Mouse (Mus musculus) activated CD4-positive, CD25-positive, alpha-beta regulatory T cell, adult 4 months (primary cell): ENCODE measurements around the gene Lsamp. TPM values are rescaled to one million over a fixed set of nuclear protein-coding genes. Genes with fewer than 3 reads are reported as not detected.

ENCODE experiments used
- ATAC-seq: one replicate; pipeline ENCODE4 v1.8.0; 2017
- polyA plus RNA-seq, 2 experiments: library from polyadenylated mRNA; unstranded; fragments of 100-300 nt; shearing (Covaris generic); gene quantifications; one replicate each; pipeline ENCODE4 v1.2.1; 2017

Gene Lsamp
- under 1 TPM in 1 of 2 experiments, not detected in 1; 0.17 TPM for polyA plus RNA-seq

GRCm38 (mm10) chr16:39984205-39984634 is at the start of gene Lsamp:
Gene Lsamp (plus strand): TSS chr16:39984361.
- ATAC-seq, result no peak

- no peak for ATAC-seq
These were observed 26.5 kb upstream of the Lsamp start for GRCm38 (mm10) chr16:39957686-39958085.

GRCm38 (mm10) chr16:39972712-39973111 is 11.4 kb upstream of the Lsamp start:
- ATAC-seq, result no peak

GRCm38 (mm10) chr16:39984635-39985291 is 602 bp downstream of the Lsamp start:
- no peak for ATAC-seq

- ATAC-seq, result no peak
These were observed 4.3 kb downstream of the Lsamp start for GRCm38 (mm10) chr16:39988466-39988865.

- no peak for ATAC-seq
These were observed 10.7 kb downstream of the Lsamp start for GRCm38 (mm10) chr16:39994821-39995220.

- no peak for ATAC-seq
These were observed 24.6 kb downstream of the Lsamp start for GRCm38 (mm10) chr16:40008800-40009199.

GRCm38 (mm10) chr16:40011106-40011505 is 26.9 kb downstream of the Lsamp start:
- ATAC-seq, result no peak

GRCm38 (mm10) chr16:40022611-40023010 is 38.5 kb downstream of the Lsamp start:
- ATAC-seq, result no peak

GRCm38 (mm10) chr16:40036719-40037118 is 52.6 kb downstream of the Lsamp start:
- ATAC-seq, result no peak

- no peak for ATAC-seq
These were observed 75.4 kb downstream of the Lsamp start for GRCm38 (mm10) chr16:40059546-40059945.

GRCm38 (mm10) chr16:40059968-40060367 is 75.8 kb downstream of the Lsamp start:
- no peak for ATAC-seq

GRCm38 (mm10) chr16:40060491-40060890 is 76.3 kb downstream of the Lsamp start:
- ATAC-seq, result no peak

- no peak for ATAC-seq
These were observed 91.4 kb downstream of the Lsamp start for GRCm38 (mm10) chr16:40075556-40075955.

- no peak for ATAC-seq
These were observed 96.1 kb downstream of the Lsamp start for GRCm38 (mm10) chr16:40080224-40080623.

GRCm38 (mm10) chr16:40104329-40104728 is 120.2 kb downstream of the Lsamp start:
- no peak for ATAC-seq

GRCm38 (mm10) chr16:40182918-40183317 is 198.8 kb downstream of the Lsamp start:
- ATAC-seq, result no peak

GRCm38 (mm10) chr16:40187987-40188590 is 203.9 kb downstream of the Lsamp start:
- no peak for ATAC-seq

- ATAC-seq, result no peak
These were observed 210.2 kb downstream of the Lsamp start for GRCm38 (mm10) chr16:40194401-40194800.

GRCm38 (mm10) chr16:40194839-40195238 is 210.7 kb downstream of the Lsamp start:
- ATAC-seq, result no peak

GRCm38 (mm10) chr16:40228627-40229026 is 244.5 kb downstream of the Lsamp start:
- no peak for ATAC-seq

GRCm38 (mm10) chr16:40233066-40233465 is 248.9 kb downstream of the Lsamp start:
- ATAC-seq, result no peak

- ATAC-seq, result no peak
These were observed 250.2 kb downstream of the Lsamp start for GRCm38 (mm10) chr16:40234151-40234895.

GRCm38 (mm10) chr16:40271859-40272258 is 287.7 kb downstream of the Lsamp start:
- ATAC-seq, result no peak
